Mouse (Mus musculus): ENCODE results near the gene Fmo2.

GRCm38 (mm10) chr1:162947934-162948333, 49.4 kb upstream of the Fmo2 start:
- TF ChIP-seq POLR2A (IDR thresholded peaks at IDR 0.05; ENCODE audit: borderline replicate concordance, extremely low read depth, low read depth, low read length) (no peak), CTCF (IDR thresholded peaks at IDR 0.05; ENCODE audit: insufficient read depth, low read length) (no peak)

All from lung, adult 2 months (tissue).